Comparison of ENCODE assay signal across 14 mouse cellular contexts in the genomic region with DNA sequence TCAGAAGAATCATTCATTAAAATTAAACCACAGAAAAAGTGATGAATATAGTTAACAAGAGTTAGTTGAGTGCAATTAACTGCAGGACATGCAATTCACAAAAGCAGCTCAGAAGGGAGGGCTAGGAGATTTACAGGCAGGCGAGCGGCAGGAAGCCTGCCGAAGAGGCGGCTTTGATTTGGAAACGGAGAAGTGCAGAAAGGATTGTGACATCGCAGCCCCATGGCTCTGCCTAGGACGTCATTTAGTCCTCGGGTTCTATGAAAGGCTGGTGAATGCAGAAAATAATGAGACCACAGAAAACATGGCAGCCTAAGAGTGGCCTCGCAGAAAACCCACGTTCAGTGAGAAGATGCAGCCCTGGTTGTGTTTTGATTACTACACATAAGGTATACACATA. TPM values are rescaled to one million over a fixed set of nuclear protein-coding genes. Genes with fewer than 3 reads are reported as not detected.
DNase-seq lines count a peak whose midpoint lies in the region; ATAC-seq and TF ChIP-seq lines count a peak whose summit lies in the region.
"Had no signal": no experiment of that assay in that cellular context is flagged by ENCODE, and none has a peak within 500 bp of the region (broad histone marks: within the 10 kb centered on the region; RNA-seq: fewer than 3 reads in every experiment).

No protein-coding gene starts in this region.

- DNase-seq in left cerebral cortex, adult 9 months (ENCODE audit: low spot score in 2 of 2): peak; percentile 9 to 10
- no peak for DNase-seq in left cerebral cortex, adult 2 months (ENCODE audit: extremely low spot score in 1 of 2, low spot score in 2 of 2)
- DNase-seq in urinary bladder, postnatal 4 days (ENCODE audit: low spot score in 2 of 2): no peak
- no peak for DNase-seq in thymus, postnatal 4 days
- DNase-seq: B cell, adult 2 months; spleen, adult 18-20 months; thymus, postnatal 36 days had no signal

- H3K36me3 ChIP-seq in forebrain, embryonic 12.5 days (replicated peaks): no peaks in the 10 kb centered on the region
- H3K36me3 ChIP-seq in forebrain, embryonic 13.5 days (ENCODE audit: poor library complexity, severe bottlenecking): no peaks in the 10 kb centered on the region
- peaks cover 25% of the 10 kb centered on the region for H3K36me3 ChIP-seq in macrophage (ENCODE audit: inconsistent target)
- H3K36me3 ChIP-seq: limb, embryonic 15.5 days; midbrain, embryonic 13.5 days had no signal

- intact Hi-C loops in left cerebral cortex, adult 2 months (cut with DNase I): no loop called here

- no peak overlapping the region for H3K4me3 ChIP-seq in forebrain, embryonic 12.5 days (replicated peaks)
- no peak overlapping the region for H3K4me3 ChIP-seq in forebrain, embryonic 13.5 days
- H3K4me3 ChIP-seq in left cerebral cortex, adult 2 months: no peak overlapping the region
- no peak overlapping the region for H3K4me3 ChIP-seq in macrophage (ENCODE audit: inconsistent target)
- H3K4me3 ChIP-seq: layer of hippocampus, adult 2 months; limb, embryonic 15.5 days; midbrain, embryonic 13.5 days had no signal

- no peaks in the 10 kb centered on the region for H3K27me3 ChIP-seq in forebrain, embryonic 12.5 days
- no peaks in the 10 kb centered on the region for H3K27me3 ChIP-seq in forebrain, embryonic 13.5 days
- H3K27me3 ChIP-seq: limb, embryonic 15.5 days; midbrain, embryonic 13.5 days had no signal

- WGBS in forebrain, embryonic 12.5 days: 11% methylated on average over 10 of the region's 10 CpGs
- 5% methylated on average over 10 of the region's 10 CpGs for WGBS in forebrain, embryonic 13.5 days
- 9% methylated on average over 10 of the region's 10 CpGs for WGBS in macrophage (ENCODE audit: missing documents)

- no peak for TF ChIP-seq CTCF in left cerebral cortex, adult 2 months (IDR thresholded peaks at IDR 0.05)

- no peak overlapping the region for H3K27ac ChIP-seq in forebrain, embryonic 12.5 days
- H3K27ac ChIP-seq in forebrain, embryonic 13.5 days: no peak overlapping the region
- no peak overlapping the region for H3K27ac ChIP-seq in left cerebral cortex, adult 2 months
- peak overlapping the region; percentile 94 for H3K27ac ChIP-seq in macrophage
- H3K27ac ChIP-seq: layer of hippocampus, adult 2 months; limb, embryonic 15.5 days; midbrain, embryonic 13.5 days had no signal

- H3K79me2 ChIP-seq in macrophage (ENCODE audit: inconsistent target): peaks cover 99% of the 10 kb centered on the region

- ATAC-seq in forebrain, embryonic 12.5 days (ENCODE audit: low FRiP score): no peak
- no peak for ATAC-seq in forebrain, embryonic 13.5 days
- peak; percentile 49 for ATAC-seq in common myeloid progenitor, adult 5-6 weeks (replicated peaks; ENCODE audit: low read depth, poor library complexity, severe bottlenecking)
- ATAC-seq: midbrain, embryonic 13.5 days had no signal

- peaks cover 11% of the 10 kb centered on the region for H3K4me1 ChIP-seq in forebrain, embryonic 12.5 days
- H3K4me1 ChIP-seq in forebrain, embryonic 13.5 days: peaks cover 14% of the 10 kb centered on the region; the same call in 1 of the 2 replicates
- H3K4me1 ChIP-seq: limb, embryonic 15.5 days had no signal

- H3K9me3 ChIP-seq in forebrain, embryonic 12.5 days: no peaks in the 10 kb centered on the region
- no peaks in the 10 kb centered on the region for H3K9me3 ChIP-seq in forebrain, embryonic 13.5 days (replicated peaks)
- H3K9me3 ChIP-seq: limb, embryonic 15.5 days; midbrain, embryonic 13.5 days had no signal

- peak overlapping the region; percentile 17; the same call in 1 of the 2 replicates for H3K4me2 ChIP-seq in forebrain, embryonic 12.5 days
- H3K4me2 ChIP-seq in forebrain, embryonic 13.5 days: no peak overlapping the region
- H3K4me2 ChIP-seq: limb, embryonic 15.5 days; midbrain, embryonic 13.5 days had no signal

- H3K9ac ChIP-seq in forebrain, embryonic 12.5 days: no peak overlapping the region
- H3K9ac ChIP-seq in forebrain, embryonic 13.5 days: no peak overlapping the region
- H3K9ac ChIP-seq: limb, embryonic 15.5 days; midbrain, embryonic 13.5 days had no signal

RNA-seq across cellular contexts. Expression of gene Rbm47, which starts 34.3 kb away (rescaled TPM):
- polyA plus RNA-seq in forebrain, embryonic 12.5 days (2016; fragmentation: Nextera tagmentation; extraction: Ambion mirVana): 4.4 and 6.4 TPM in 2 replicates
- 2.6 and 3.9 TPM in 2 replicates for polyA plus RNA-seq in forebrain, embryonic 13.5 days (2015; fragmentation: Nextera tagmentation; extraction: Ambion mirVana)
- total RNA-seq in left cerebral cortex, adult 2 months (2021): 1 to 10 TPM; 1.2 to 1.5 TPM
- total RNA-seq in common myeloid progenitor, adult 5-6 weeks (2017): 2.7 and 7.0 TPM in 2 replicates
- 100 to 1,000 TPM; 212 to 432 (median 310) TPM for total RNA-seq in macrophage (2018; cell fraction: chromatin; rRNA removed)
- total RNA-seq in macrophage (2018; cell fraction: cytosol; rRNA removed): 100 to 1,000 TPM in 10 of 26 experiments, 10 to 100 TPM in 16; 76.7 to 169 (median 96.4) TPM
- total RNA-seq in macrophage (2018; cell fraction: nucleus; rRNA removed): 100 to 1,000 TPM; 195 to 431 (median 259) TPM
- polyA plus RNA-seq in macrophage (2018): 35.3 to 62.0 TPM (median 41.0 TPM) in 3 replicates

Comparison
In these comparisons a context has a peak if more than half of its experiments do, and no peak if none do; other contexts are left out.
1. DNase-seq: peak in left cerebral cortex, adult 9 months (2 of 2); none in left cerebral cortex, adult 2 months (0 of 2), urinary bladder, postnatal 4 days (0 of 2) and thymus, postnatal 4 days (single experiment).